Mouse (Mus musculus): ENCODE data around the gene Gm6880.

- no peak for TF ChIP-seq CTCF (IDR thresholded peaks at IDR 0.05; ENCODE audit: borderline replicate concordance, extremely low read depth, insufficient read depth, insufficient read length)
- TF ChIP-seq POLR2A (IDR thresholded peaks at IDR 0.05; ENCODE audit: borderline replicate concordance, extremely low read depth, insufficient read depth, insufficient read length, poor library complexity, severe bottlenecking): no peak
These were observed 15.9 kb upstream of the Gm6880 start for GRCm38 (mm10) chrX:74497131-74497530.
